Mouse (Mus musculus) megakaryocyte progenitor cell, adult 5-6 weeks (primary cell): ENCODE measurements around the gene Clstn2. TPM values are rescaled to one million over a fixed set of nuclear protein-coding genes. Genes with fewer than 3 reads are reported as not detected.

Experiments
- ATAC-seq: replicated peaks from 2 replicates; pipeline ENCODE4 v1.8.0; 2016; ENCODE audit warnings: mild to moderate bottlenecking, moderate TSS enrichment, inconsistent platforms; ENCODE audit not compliant: poor library complexity
- total RNA-seq, 2 experiments: library from RNA; stranded (forward) in 1 of 2; stranded (reverse) in 1 of 2; fragments of 157-497, 149-512 nt in 1 of 2; fragments of 200-1000 nt in 1 of 2; gene quantifications; 2 replicates each; pipeline versions ENCODE4 v1.2.3 to v1.2.4; 2015 to 2017

Gene Clstn2
- total RNA-seq, 2 experiments from 2014 or later, result not detected

DNA sequence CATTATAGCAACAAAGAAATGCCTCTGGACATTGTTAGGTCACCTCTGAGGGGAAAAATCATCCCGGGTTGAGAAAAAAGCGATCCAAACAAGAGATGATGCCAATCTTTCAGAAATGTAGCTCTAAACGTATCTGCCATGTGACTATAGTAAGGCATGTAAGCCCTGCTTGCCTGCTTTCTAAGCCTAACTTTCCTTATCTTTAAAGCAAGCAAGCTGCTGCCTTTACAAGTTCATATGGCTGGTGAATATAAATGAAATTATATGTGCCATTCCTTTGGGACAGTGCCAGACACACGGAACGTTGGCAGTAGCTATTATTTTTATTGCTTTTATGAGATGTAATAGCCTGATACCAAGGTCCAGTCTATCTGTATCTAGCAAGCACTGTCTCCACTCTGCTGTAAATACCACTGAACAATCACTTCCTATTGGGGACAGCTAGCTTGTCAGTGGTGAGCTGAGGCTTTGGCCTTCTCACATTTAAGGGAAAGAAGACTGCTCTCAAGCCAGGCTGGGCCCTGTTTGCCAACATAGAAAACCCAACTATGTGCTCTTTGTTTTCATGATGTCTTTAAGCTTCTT lies 252.9 kb downstream of the Clstn2 start:
- ATAC-seq, result no peak

DNA sequence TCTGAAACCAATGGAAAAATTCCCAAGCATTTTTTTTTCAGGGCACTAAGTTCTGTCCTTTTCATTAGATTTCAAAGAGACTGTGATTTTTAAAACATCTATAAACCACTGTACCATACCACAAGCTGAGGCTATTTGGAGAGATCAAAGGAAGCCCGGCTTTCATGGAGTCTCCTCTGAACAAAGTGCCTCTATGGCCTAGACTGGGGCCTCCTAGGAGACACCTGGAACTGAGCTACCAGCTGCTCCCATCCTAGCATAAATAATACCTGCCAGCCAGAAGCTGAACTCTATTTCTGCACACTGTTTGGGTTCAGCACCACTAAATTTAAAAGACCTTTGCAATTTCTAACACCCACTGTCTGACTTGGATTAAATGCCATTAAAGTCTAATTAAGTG lies 257.2 kb downstream of the Clstn2 start:
- ATAC-seq, result no peak

- ATAC-seq, result no peak
These were observed 258.0 kb downstream of the Clstn2 start for GRCm38 (mm10) chr9:97774991-97775390.

DNA sequence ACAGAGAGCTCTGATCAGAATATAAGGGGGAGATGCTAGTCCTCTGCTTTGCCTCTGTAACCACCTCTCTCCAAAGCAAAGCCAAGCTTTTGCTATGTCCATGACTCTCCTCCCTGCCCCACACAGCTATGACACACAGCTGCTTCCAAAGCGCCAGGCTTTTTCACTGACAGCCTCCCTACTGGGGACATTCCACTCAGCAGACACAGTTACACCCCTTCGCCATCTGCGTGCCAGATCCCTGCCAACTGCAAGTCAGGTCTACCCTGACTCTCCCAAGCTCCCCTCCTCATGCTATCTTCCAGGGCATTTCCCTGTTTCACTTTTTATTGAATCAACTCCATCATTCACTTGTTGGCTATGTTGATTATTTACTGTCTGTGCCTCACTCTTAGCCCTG lies 259.1 kb downstream of the Clstn2 start:
- ATAC-seq, result no peak

DNA sequence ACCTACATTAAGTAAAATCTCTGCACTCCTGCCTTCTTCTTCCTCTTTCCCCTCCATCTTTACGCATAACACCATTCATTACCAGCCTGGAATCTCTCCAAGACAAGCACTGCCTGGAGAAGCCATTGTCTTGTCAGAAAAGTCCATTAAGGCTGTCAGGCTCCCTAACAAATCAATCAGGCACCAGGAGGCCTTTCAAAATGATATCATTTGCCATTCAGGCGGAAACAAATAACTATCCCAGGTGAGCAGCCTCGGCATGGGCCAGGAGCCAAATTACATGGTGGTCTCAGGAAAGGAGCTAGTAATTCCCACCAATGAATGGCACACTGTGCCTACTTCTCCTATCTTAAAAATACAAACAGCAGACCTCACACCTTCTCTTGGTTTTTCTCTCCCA lies 260.6 kb downstream of the Clstn2 start:
- ATAC-seq, result no peak

DNA sequence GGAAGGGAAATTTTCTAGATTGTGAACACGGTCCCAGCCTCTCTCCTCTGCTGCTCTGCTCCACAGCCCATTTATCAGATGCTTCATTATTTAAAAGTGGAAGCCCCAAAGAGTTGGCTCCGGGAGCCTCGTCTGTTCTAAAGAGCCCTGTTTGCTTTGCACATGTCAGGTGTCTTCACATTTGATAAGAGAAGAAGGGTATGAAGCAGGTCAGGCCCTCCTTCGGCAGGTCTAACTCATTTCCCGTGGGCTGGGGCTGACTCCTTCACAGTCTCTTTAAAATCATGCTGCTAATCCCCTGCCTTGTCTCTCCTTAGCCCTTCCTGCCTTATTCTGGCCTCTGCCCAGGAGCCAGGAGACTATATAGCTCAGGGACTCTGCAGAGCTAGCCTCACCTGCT lies 263.6 kb downstream of the Clstn2 start:
- ATAC-seq, result no peak

DNA sequence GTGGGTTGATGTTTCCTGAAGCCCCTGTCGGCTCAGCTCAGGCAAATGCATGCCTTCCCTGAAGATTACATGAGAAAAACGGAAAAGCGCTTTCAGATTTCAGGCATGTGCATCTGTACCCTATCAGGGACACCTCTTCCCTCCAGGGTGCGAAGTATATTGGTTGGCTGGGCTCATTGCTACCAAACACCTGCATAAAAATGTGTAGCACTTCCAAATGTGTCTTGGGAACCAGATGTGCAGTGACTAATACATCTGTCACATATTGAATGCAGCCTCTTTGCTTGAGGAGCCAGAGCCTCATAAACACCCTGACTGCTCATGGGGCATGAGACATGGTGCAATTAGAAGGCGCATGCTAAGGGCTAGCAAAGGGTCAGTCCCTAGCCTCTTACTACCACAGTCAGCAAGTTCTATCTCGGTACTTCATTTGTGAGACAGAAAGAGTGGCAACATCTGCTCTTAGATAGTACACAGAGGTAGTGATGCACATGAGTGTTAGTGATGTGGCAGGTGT lies 267.7 kb downstream of the Clstn2 start:
- ATAC-seq, result no peak

DNA sequence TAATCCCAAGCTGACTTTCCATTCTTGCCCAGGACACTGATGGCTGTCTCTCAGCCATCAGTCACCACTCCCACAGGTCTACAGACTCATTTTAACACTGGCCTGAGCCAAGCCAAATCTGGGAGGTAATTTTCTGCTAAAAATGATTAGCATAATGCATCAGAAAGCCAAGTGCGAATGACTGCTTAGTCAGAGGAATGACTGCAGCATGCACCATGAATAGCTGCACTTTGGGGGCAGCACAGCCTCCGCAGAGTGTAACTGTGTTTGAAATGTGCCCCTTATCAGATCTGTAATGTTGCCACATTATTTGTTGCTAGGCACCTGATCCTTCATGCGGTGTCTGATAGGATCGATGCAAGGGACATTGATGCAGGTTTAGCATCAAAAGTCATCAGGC lies 269.9 kb downstream of the Clstn2 start:
- no peak for ATAC-seq

- ATAC-seq, result no peak
These were observed 277.2 kb downstream of the Clstn2 start for GRCm38 (mm10) chr9:97755599-97756270.

GRCm38 (mm10) chr9:97753715-97754114 lies 279.3 kb downstream of the Clstn2 start:
- no peak for ATAC-seq

- ATAC-seq, result no peak
These were observed 286.4 kb downstream of the Clstn2 start for GRCm38 (mm10) chr9:97746574-97746973.

- no peak for ATAC-seq
These were observed 305.1 kb downstream of the Clstn2 start for GRCm38 (mm10) chr9:97727715-97728486.

DNA sequence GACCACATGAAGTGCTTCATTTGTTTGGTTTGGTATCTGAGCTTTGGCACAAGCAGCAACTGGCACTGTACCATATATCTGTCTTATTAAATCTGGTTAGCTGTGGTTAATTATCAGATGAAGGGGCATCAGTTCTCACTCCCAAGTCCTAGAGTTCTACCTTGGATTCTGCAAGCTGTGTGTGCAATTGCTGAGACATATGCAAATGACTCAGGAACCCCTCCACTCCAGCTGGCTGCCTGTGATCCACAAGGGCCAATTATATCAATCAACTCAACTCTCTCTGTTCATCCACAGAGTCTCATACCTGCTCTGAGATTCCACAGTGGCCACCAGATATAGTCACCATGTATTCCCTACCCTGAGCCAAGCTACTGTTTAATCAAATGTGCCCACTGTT lies 315.3 kb downstream of the Clstn2 start:
- no peak for ATAC-seq

DNA sequence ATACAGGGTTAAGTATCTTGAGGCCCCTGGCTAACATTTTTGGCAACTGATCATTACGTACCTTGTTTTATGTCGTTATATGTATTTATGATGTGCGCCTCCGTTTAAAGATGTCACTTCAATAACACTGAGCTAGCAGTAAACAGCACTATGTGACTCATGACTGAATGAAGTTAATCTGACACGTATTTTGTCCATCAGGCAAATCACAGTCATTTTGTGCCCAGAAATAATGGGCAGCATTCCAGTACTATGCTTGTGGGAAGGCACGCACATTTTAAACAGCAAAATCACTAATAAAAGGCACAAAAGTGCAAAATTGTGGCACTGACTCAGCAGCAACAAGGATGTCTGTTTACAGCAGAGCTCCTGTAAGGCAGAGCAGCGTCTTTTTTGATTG lies 316.0 kb downstream of the Clstn2 start:
- ATAC-seq, result no peak

DNA sequence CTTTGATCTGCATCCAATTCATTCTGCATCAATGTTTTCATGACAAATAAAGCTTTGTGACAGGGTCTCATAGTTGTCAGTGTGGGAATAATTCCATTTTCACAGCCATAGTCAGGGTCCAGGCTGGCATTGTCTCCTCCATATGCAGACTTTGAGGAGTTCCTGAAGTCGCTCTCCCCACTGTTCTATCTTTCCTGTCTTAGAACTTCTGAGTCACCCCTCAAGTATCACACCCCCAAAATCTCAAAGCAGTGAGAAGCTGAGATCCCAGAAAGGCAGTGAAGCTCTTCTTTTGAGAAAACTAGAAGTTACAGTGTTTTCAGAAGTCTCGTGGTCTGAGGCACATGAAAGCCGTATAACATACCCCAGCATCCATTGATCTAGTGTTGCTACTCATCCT lies 320.1 kb downstream of the Clstn2 start:
- no peak for ATAC-seq

DNA sequence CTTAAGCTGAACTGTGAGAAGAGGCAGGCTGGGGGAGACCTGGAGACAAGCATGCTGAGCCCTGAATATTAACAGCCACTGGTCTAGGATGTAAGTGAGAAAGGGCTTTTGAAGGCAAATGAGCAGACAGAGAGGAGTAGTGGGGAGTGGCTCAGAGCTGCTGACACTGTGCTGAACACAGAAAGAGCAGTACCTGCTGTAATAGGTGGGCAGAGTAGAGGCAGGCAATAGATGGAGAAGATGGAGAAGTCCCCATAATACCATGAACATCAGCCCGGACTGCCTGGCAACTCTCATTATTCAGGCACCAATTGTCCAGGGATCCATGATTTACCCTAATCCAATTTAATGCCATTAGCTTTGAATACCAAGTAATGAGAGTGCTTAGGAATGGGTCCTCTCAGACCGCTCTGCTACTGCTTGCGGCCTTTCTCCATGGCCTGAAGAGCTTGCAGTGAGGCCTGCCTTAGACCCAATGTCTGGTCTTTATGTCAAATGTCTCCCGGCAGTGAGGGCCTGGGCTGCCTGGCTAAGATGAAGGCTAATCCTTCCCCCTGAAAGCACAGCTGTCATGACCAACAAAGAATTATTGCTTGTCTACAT lies 329.0 kb downstream of the Clstn2 start:
- ATAC-seq, result no peak

- ATAC-seq, result no peak
These were observed 330.0 kb downstream of the Clstn2 start for GRCm38 (mm10) chr9:97702989-97703388.

DNA sequence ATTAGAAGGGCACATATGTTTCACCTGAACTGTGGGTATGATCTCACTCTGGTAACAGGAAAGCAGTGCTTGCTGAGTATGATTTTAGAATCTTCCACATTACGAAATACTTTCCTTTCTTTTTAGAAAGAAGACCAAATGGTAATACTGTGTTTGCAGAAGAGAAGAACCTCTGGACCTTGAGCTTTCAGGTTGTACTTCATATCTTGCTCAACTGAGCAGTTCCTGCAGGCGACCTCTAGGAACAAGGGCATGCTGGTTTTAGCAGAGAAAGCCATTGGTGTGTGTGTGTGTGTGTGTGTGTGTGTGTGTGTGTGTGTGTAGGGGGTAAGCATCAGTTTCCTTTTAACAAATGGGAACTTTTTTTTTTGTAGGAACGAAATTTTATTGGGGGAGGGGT lies 333.0 kb downstream of the Clstn2 start:
- no peak for ATAC-seq

GRCm38 (mm10) chr9:97699020-97699419 lies 334.0 kb downstream of the Clstn2 start:
- ATAC-seq, result no peak

- ATAC-seq, result no peak
These were observed 334.9 kb downstream of the Clstn2 start for GRCm38 (mm10) chr9:97698071-97698470.

- ATAC-seq, result no peak
These were observed 336.2 kb downstream of the Clstn2 start for GRCm38 (mm10) chr9:97696655-97697235.
